Mouse (Mus musculus): ENCODE data around the gene Nccrp1.
"Not testable (repeated sequence)": the region's sequence is repeated elsewhere in the genome, so short reads cannot be mapped to it uniquely, and the experiment has no call there.

The Nccrp1 gene

DNA sequence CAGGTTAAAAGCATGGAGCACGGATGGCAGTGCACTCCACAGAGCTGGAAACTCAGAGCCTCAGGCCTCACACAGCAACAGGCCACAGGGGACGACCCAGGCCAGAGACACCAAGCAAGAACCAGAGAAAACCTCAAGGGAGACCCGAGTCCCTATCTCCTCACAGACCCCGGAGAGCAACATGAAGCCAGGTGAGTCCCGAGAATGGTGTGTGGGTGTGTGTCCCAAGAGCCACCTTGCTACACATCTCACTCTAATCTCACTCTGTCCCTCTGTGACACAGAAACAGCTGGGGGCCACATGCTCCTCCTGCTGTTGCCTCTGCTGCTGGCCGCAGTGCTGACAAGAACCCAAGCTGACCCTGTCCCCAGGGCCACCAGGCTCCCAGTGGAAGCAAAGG, 24.5 kb downstream of the Nccrp1 start, which contains the start of gene Ifnl3:
Ifnl3 (plus strand) TSS at position 301 of the 400 bp plus-strand sequence.
- in situ Hi-C loops (cut with MboI, MseI), result not testable (repeated sequence)

DNA sequence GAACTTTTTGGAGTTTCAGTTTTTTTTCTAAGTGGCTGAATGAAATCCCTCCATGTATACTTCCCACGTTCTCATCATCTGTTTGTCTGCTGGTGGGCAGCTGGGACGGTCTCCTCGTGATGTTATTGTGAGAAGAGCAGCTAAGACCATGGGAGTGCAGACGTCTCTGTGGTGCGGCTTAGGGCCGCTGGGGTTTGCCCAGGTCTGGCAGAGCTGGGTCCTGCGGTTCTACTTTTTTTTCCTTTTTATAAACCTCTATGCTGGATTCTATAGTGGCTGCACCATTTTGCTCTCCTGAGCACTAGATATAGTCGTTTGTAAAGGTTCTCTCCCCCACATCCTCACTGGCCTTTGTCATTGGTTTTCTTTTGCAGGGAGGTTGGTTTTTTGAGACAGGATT, 35.6 kb downstream of the Nccrp1 start:
- in situ Hi-C loops (cut with MboI, MseI), result no loop called here

GRCm38 (mm10) chr7:28510405-28510974, 36.6 kb downstream of the Nccrp1 start, which contains the start of gene Ifnl2:
Gene Ifnl2, minus strand, starts transcription at chr7:28510455.
- in situ Hi-C loops (cut with MboI, MseI), result not testable (repeated sequence)

- in situ Hi-C loops (cut with MboI, MseI), result not testable (repeated sequence)
Measured at GRCm38 (mm10) chr7:28509121-28509520, 37.9 kb downstream of the Nccrp1 start.

- in situ Hi-C loops (cut with MboI, MseI), result no loop called here
Measured at GRCm38 (mm10) chr7:28505585-28505984, 41.5 kb downstream of the Nccrp1 start.

- in situ Hi-C loops (cut with MboI, MseI), result no loop called here
Measured at GRCm38 (mm10) chr7:28495426-28495825, 51.6 kb downstream of the Nccrp1 start.
